Mouse (Mus musculus) brain, embryonic 14.5 days (tissue): ENCODE results near the gene Igf1r.

Source experiments
- CTCF ChIP-seq: fragments of 200-500 bp; IDR thresholded peaks from 2 replicates; pipeline ENCODE4 v1.5.1; 2012; ENCODE audit warnings: inconsistent platforms, mild to moderate bottlenecking, moderate library complexity, borderline replicate concordance; ENCODE audit not compliant: insufficient read depth, insufficient read length; ENCODE audit errors: extremely low read depth
- POLR2A ChIP-seq: fragments of 200-500 bp; IDR thresholded peaks from 2 replicates; pipeline ENCODE4 v1.6.1; 2012; ENCODE audit warnings: mild to moderate bottlenecking, inconsistent platforms, borderline replicate concordance; ENCODE audit not compliant: poor library complexity, insufficient read depth, insufficient read length, severe bottlenecking; ENCODE audit errors: extremely low read depth

DNA sequence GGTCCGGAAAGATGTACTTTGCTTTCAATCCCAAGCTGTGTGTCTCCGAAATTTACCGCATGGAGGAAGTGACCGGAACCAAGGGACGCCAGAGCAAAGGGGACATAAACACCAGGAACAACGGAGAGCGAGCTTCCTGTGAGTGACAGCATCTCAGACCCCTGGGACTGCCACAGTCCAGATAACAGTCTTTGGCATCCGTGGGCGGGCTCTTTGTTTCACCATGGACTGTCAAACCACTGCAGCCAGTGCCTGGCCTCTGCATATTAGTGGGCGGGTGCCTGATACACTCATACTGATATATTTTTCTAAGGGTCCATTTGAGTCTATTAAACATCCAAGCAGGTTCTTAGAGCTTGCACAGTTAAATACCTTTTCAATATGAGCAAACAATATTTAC lies 230.8 kb downstream of the Igf1r start:
- TF ChIP-seq CTCF (no peak), POLR2A (no peak)
